Mouse (Mus musculus) small intestine, adult 2 months (tissue): ENCODE measurements around the gene Plcz1. TPM values are rescaled to one million over a fixed set of nuclear protein-coding genes. Genes with fewer than 3 reads are reported as not detected.

ENCODE experiments used
- H3K27ac ChIP-seq: fragments of 200-500 bp; 2 replicates; pipeline ENCODE4 v1.5.1; 2012; ENCODE audit warnings: low read depth, low read length, control low read depth, inconsistent platforms; ENCODE audit not compliant: insufficient read depth
- H3K27me3 ChIP-seq: fragments of 200-500 bp; 2 replicates; pipeline ENCODE4 v1.6.1; 2012; ENCODE audit warnings: mild to moderate bottlenecking, moderate library complexity, low read length, inconsistent platforms; ENCODE audit not compliant: control insufficient read depth, insufficient read depth
- H3K36me3 ChIP-seq: fragments of 200-500 bp; 2 replicates; pipeline ENCODE4 v1.6.1; 2012; ENCODE audit warnings: mild to moderate bottlenecking, low read length, control low read depth, inconsistent platforms; ENCODE audit not compliant: control insufficient read depth, insufficient read depth
- H3K4me1 ChIP-seq: fragments of 200-500 bp; 2 replicates; pipeline ENCODE4 v1.6.1; 2012; ENCODE audit warnings: low read length, inconsistent platforms, mixed read lengths; ENCODE audit not compliant: control insufficient read depth, insufficient read depth, insufficient read length
- H3K4me3 ChIP-seq: fragments of 200-500 bp; 2 replicates; pipeline ENCODE4 v1.5.1; 2012; ENCODE audit warnings: low read depth, mild to moderate bottlenecking, control low read depth, inconsistent platforms, low read length, moderate library complexity
- CTCF ChIP-seq: fragments of 200-500 bp; IDR thresholded peaks from 2 replicates; pipeline ENCODE4 v1.5.1; 2012; ENCODE audit warnings: low read depth, mild to moderate bottlenecking, control low read depth, inconsistent platforms, low read length, moderate library complexity, mixed read lengths; ENCODE audit not compliant: insufficient replicate concordance, insufficient read length; ENCODE audit errors: extremely low read depth
- POLR2A ChIP-seq: fragments of 200-500 bp; IDR thresholded peaks from 2 replicates; pipeline ENCODE4 v1.6.1; 2012; ENCODE audit warnings: low read depth, mild to moderate bottlenecking, control low read depth, inconsistent platforms, low read length, moderate library complexity
- WGBS: fragments of 180-500 bp; shearing (Covaris S2); methylation state at CpG from one replicate; pipeline ENCODE4 v1.1.7; 2018; 5-methylcytosine and 5-hydroxymethylcytosine counted together
- polyA plus RNA-seq: library from polyadenylated mRNA; depleted of rRNA; stranded (reverse); fragments of >200 nt; gene quantifications from 2 replicates; pipeline ENCODE4 v1.2.3, GENCODE M21; 2012

Gene Plcz1
- polyA plus RNA-seq, 1 experiment, result not detected

DNA sequence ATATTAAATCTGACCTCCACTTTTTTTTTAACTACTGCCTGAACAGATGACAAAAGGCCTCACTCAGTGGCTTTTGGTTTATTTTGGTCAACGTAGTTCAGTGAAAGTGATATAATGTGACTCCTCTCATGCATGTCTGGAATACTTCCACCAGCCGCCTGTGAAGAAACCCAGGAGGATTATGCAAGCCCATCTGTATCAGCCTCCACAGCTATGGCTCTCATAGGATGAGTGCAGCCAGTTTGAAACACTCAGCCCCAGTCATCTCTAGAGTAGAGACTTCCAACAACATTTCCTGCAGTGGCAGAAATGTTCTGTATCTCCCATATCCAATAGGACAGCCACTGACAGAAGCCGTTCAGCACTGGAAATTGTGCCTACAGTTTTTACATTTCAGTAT lies 63.1 kb downstream of the Plcz1 start:
- 69% methylated on average over 3 of the region's 3 CpGs for WGBS

DNA sequence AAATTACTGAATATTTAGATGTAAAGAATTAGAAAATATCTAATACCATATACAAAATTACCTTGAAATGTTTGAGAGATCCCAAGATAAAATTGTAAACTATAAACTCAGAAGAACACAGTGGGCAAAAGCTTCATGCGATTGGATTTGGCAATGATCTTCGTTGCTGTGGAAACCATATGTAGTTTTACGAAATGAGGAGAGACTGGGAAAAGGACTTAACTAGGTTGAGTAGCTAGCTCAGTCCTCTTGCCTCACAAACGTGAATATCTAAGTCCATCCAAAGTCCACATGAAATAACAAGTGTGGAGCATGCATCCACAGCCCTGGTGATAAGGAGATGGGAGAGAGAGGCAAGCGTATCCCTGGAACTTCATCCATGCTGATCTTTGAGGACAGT lies 66.6 kb downstream of the Plcz1 start:
- H3K36me3 ChIP-seq, result no peaks in the 10 kb centered on the region

More for the DNA sequence above, 63.1 kb downstream of the Plcz1 start:
- Histone ChIP-seq H3K27ac (no peak overlapping the region), H3K27me3 (no peaks in the 10 kb centered on the region), H3K4me3 (no peak overlapping the region), H3K4me1 (no peaks in the 10 kb centered on the region; the same call in 1 of the 2 replicates), H3K36me3 (no peaks in the 10 kb centered on the region)
- TF ChIP-seq CTCF, result no peak
- TF ChIP-seq POLR2A, result no peak

DNA sequence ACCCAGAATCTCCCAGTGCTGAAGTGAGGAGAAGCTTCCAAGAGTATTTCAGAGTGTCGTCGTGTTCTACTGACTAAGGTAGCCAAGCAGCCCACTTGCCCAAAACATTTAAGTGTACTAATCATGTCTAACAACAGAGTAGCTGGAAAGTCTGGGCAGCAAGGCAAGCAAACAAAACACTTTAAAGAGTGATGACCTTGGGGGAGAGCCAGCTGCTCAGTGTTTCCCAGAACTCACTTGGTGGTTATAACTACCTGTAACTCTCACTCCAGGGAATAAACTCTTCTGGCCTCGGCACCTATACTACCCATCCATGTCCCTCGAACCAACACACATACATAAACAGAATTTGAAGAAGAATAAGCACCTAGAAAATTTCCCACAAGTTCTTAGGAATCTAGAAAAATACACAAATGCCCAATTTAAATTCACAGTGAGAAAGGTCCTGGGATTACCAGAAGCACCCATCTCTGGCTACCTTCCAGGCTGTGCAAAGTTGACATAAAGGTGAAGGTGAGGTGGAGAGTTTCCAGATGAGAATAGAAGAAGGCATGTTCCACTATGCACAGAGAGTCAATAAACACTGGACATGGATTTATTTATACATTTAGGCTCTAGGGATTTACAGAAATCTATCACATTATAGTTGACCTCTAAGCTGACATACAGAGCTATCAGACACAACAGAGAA lies 69.5 kb downstream of the Plcz1 start:
- no peak for TF ChIP-seq POLR2A
- H3K27ac ChIP-seq, result no peak overlapping the region
- H3K36me3 ChIP-seq, result no peaks in the 10 kb centered on the region
- no peaks in the 10 kb centered on the region; the same call in 1 of the 2 replicates for H3K4me1 ChIP-seq
- H3K4me3 ChIP-seq, result no peak overlapping the region
- 73% methylated on average over 4 of the region's 4 CpGs for WGBS
- no peaks in the 10 kb centered on the region for H3K27me3 ChIP-seq

More for the DNA sequence above, 66.6 kb downstream of the Plcz1 start:
- Histone ChIP-seq H3K27ac (no peak overlapping the region), H3K27me3 (no peaks in the 10 kb centered on the region), H3K4me1 (no peaks in the 10 kb centered on the region; the same call in 1 of the 2 replicates), H3K4me3 (no peak overlapping the region)
- no peak for TF ChIP-seq POLR2A
- TF ChIP-seq CTCF, result no peak
- 72% methylated on average over 5 of the region's 5 CpGs for WGBS

DNA sequence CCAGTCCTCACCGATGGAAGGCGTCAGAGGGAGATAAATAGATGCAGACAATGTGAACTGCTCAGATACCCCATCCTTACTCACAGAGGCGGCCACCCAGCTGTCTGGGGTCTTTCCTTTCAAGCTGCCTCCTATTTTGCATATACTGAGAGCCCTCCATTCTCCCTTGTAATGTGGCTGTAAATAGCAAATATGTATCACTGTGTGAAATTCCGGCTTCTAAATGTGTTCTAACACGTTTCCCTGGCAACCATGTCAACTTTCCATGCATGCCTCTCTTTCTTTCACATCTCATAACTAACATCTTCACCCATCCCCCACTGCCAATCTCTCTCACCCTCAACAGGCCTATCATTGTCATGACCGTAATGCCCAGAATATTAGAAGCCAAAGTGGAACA lies 74.6 kb downstream of the Plcz1 start:
- WGBS, result 73% methylated on average over 6 of the region's 6 CpGs
- no peak overlapping the region for H3K4me3 ChIP-seq

DNA sequence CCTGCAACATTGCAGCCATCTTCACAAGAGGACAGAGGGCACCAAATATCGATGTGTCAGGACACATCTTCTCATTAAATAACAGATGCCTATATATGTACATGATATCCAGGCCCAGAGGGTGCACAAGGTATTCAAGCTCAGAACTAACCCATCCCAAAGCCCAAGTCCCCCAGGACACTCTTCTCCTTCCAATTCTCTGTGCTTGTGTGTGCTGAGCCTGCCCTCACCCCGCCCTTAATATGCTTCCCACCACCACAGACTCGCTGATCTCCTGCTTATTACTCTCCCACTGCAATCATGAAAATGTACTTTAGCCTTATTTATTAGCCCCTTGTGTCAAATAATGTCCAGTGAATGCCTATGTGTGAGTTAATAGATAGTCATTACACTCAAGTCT lies 76.4 kb downstream of the Plcz1 start:
- 66% methylated on average over 3 of the region's 3 CpGs for WGBS
- Histone ChIP-seq H3K4me3 (no peak overlapping the region), H3K36me3 (no peaks in the 10 kb centered on the region), H3K27me3 (no peaks in the 10 kb centered on the region), H3K4me1 (no peaks in the 10 kb centered on the region), H3K27ac (no peak overlapping the region)
- TF ChIP-seq CTCF (no peak), POLR2A (no peak)

More for the DNA sequence above, 74.6 kb downstream of the Plcz1 start:
- no peak for TF ChIP-seq POLR2A
- no peak for TF ChIP-seq CTCF
- H3K27ac ChIP-seq, result no peak overlapping the region
- H3K36me3 ChIP-seq, result no peaks in the 10 kb centered on the region
- H3K4me1 ChIP-seq, result no peaks in the 10 kb centered on the region
- no peaks in the 10 kb centered on the region for H3K27me3 ChIP-seq

DNA sequence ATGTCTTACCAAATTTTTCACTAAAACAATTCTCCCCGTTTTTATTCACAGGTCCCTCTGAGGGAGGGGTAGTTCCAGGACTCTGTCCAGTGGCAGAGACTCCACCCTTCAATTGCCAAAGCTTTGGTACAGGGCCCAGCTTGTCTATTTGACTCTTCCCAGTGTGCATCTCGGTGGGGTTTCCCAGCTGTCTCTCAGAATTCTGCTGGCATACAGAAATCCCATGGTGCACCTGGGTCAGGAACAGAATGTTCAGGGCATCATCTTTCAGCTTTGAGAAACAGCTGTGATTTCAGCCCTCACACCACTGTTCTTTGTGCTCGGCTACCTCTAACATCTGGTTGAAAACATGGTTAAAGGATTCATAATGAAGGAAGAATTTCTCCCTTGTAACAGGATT lies 77.5 kb downstream of the Plcz1 start:
- no peaks in the 10 kb centered on the region for H3K27me3 ChIP-seq
- H3K4me3 ChIP-seq, result no peak overlapping the region
- H3K4me1 ChIP-seq, result no peaks in the 10 kb centered on the region
- no peaks in the 10 kb centered on the region for H3K36me3 ChIP-seq
- WGBS, result 79% methylated on average over 3 of the region's 3 CpGs
- no peak overlapping the region for H3K27ac ChIP-seq
- no peak for TF ChIP-seq CTCF
- no peak for TF ChIP-seq POLR2A

DNA sequence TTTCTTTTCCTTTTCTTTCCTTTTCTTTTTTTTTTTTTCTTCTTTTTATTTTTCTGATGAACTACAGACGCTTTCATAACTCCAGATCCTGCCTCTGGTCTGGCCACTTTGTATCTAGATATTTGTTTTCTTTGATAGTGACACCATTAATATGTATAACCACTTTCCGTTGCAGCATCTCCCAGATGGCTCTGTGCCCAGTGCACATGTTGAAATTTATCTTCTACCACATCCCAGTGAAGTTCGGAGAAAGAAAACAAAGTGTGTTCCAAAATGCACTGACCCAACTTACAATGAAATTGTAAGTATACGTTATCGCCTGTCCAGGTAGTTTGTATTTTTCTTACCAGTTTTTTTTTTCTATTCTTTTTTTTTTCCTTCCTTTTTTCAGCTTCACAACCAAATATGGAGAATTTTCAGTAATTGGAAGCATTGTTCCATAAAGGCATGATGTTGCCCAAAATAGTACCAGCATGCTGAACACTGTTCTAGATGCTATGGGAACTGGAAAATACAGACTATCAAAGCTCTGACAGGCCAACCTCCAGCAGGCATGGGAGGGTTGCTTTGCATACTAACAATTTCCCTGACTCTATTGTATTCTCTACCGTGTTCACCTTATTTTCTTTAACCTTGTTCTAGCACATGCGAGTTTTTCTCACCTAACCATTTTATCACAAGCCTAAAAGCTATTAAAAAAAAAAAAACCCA lies 83.6 kb downstream of the Plcz1 start:
- no peak for TF ChIP-seq POLR2A
- no peak for TF ChIP-seq CTCF
- no peaks in the 10 kb centered on the region for H3K27me3 ChIP-seq
- H3K4me1 ChIP-seq, result no peaks in the 10 kb centered on the region
- H3K4me3 ChIP-seq, result no peak overlapping the region
- no peaks in the 10 kb centered on the region for H3K36me3 ChIP-seq
- 59% methylated on average over 7 of the region's 7 CpGs for WGBS
- H3K27ac ChIP-seq, result no peak overlapping the region
